Mouse (Mus musculus): ENCODE measurements at regions not wholly inside any gene's neighbourhood (a gene's known extent, or its start where the extent isn't known, plus 50 kb on each side); places are given as distances from the start of the nearest gene placed in this dataset.

GRCm38 (mm10) chr9:115534198-115534597 lies 224.0 kb upstream of the Stt3b start:
- TF ChIP-seq CTCF (IDR thresholded peaks at IDR 0.05; ENCODE audit: borderline replicate concordance, control insufficient read depth, extremely low read depth, insufficient read depth, low read length, poor library complexity) (no peak), POLR2A (IDR thresholded peaks at IDR 0.05; ENCODE audit: control insufficient read depth, extremely low read depth, insufficient read depth, low read length, poor library complexity) (no peak)
